Mouse (Mus musculus) hindbrain, embryonic 11.5 days (tissue): ENCODE data around the gene Stk11. TPM values are rescaled to one million over a fixed set of nuclear protein-coding genes. Genes with fewer than 3 reads are reported as not detected.

ENCODE experiments used
- ATAC-seq: fragments of 200-750 bp; cut with Nextera tagmentation; 2 replicates; pipeline ENCODE4 v1.8.0; 2017; ENCODE audit warnings: mild to moderate bottlenecking, moderate TSS enrichment, moderate library complexity; ENCODE audit not compliant: low FRiP score
- DNase-seq: peaks from one replicate; pipeline ENCODE4 v3.0.0-alpha.2; 2015; ENCODE audit warnings: low spot score
- H3K27ac ChIP-seq: fragments of 300-500 bp; sonication (generic); 2 replicates; pipeline ENCODE4 v1.5.1; 2014; ENCODE audit warnings: mild to moderate bottlenecking, low read depth, low read length
- H3K27me3 ChIP-seq: fragments of 300-500 bp; sonication (generic); 2 replicates; pipeline ENCODE4 v1.6.1; 2014; ENCODE audit warnings: mild to moderate bottlenecking, low read length, moderate library complexity, mixed read lengths; ENCODE audit not compliant: control insufficient read depth, insufficient read depth
- H3K36me3 ChIP-seq: fragments of 300-500 bp; sonication (generic); 2 replicates; pipeline ENCODE4 v1.6.1; 2014; ENCODE audit warnings: mild to moderate bottlenecking, low read length, moderate library complexity, mixed read lengths; ENCODE audit not compliant: control insufficient read depth, insufficient read depth
- H3K4me1 ChIP-seq: fragments of 300-500 bp; sonication (generic); replicated peaks from 2 replicates; pipeline ENCODE4 v1.6.1; 2014; ENCODE audit warnings: low read length, mixed read lengths; ENCODE audit not compliant: control insufficient read depth, insufficient read depth
- H3K4me2 ChIP-seq: fragments of 300-500 bp; sonication (generic); replicated peaks from 2 replicates; pipeline ENCODE4 v1.6.1; 2014; ENCODE audit warnings: mild to moderate bottlenecking, low read depth, low read length
- H3K4me3 ChIP-seq: fragments of 300-500 bp; sonication (generic); 2 replicates; pipeline ENCODE4 v1.5.1; 2014; ENCODE audit warnings: low read depth, low read length
- H3K9ac ChIP-seq: fragments of 300-500 bp; sonication (generic); 2 replicates; pipeline ENCODE4 v1.6.1; 2014; ENCODE audit warnings: low read depth, low read length
- H3K9me3 ChIP-seq: fragments of 300-500 bp; sonication (generic); 2 replicates; pipeline ENCODE4 v1.6.1; 2016; ENCODE audit warnings: low read length; ENCODE audit not compliant: control insufficient read depth
- WGBS: fragments of 180-500 bp; shearing (Covaris S2); extraction: QIAGEN DNeasy Blood & Tissue Kit; methylation state at CpG from one replicate; pipeline ENCODE4 v1.1.7; 2014; 5-methylcytosine and 5-hydroxymethylcytosine counted together
- polyA plus RNA-seq: library from polyadenylated mRNA; unstranded; fragments of >200 nt; fragmentation: Nextera tagmentation; extraction: Ambion mirVana; gene quantifications from 2 replicates; pipeline ENCODE4 v1.2.1, GENCODE M21; 2014

Stk11 gene
- polyA plus RNA-seq, 1 experiment from 2014 or later, result 26.8 TPM

- DNase-seq (peak; percentile 17), ATAC-seq (no peak)
- H3K4me3 ChIP-seq, result no peak overlapping the region
- H3K4me2 ChIP-seq, result peak overlapping the region; percentile 8; the same call in 1 of the 2 replicates
- peaks cover 19% of the 10 kb centered on the region for H3K36me3 ChIP-seq
- H3K4me1 ChIP-seq, result peaks cover 11% of the 10 kb centered on the region
- H3K27ac ChIP-seq, result no peak overlapping the region
- 83% methylated on average over 18 of the region's 18 CpGs for WGBS
- H3K9ac ChIP-seq, result no peak overlapping the region
- H3K9me3 ChIP-seq, result no peaks in the 10 kb centered on the region
- peaks cover 4% of the 10 kb centered on the region; the same call in 1 of the 2 replicates for H3K27me3 ChIP-seq
These were observed 14.9 kb downstream of the Stk11 start for GRCm38 (mm10) chr10:80130403-80131031.

GRCm38 (mm10) chr10:80131316-80131951 is 15.8 kb downstream of the Stk11 start:
- peak; percentile 71 for DNase-seq
- no peak overlapping the region; the same call in 1 of the 2 replicates for H3K27ac ChIP-seq
- peak; percentile 56 for ATAC-seq
- peaks cover 11% of the 10 kb centered on the region for H3K4me1 ChIP-seq
- WGBS, result 15% methylated on average over 46 of the region's 55 CpGs
- peak overlapping the region; percentile 8; the same call in 1 of the 2 replicates for H3K4me2 ChIP-seq
- peaks cover 11% of the 10 kb centered on the region; the same call in 1 of the 2 replicates for H3K27me3 ChIP-seq
- H3K9ac ChIP-seq, result no peak overlapping the region
- peaks cover 12% of the 10 kb centered on the region for H3K36me3 ChIP-seq
- H3K4me3 ChIP-seq, result no peak overlapping the region
- H3K9me3 ChIP-seq, result no peaks in the 10 kb centered on the region

- H3K4me3 ChIP-seq, result no peak overlapping the region
- H3K9me3 ChIP-seq, result no peaks in the 10 kb centered on the region
- DNase-seq (peak; percentile 53), ATAC-seq (peak; percentile 25; the same call in 1 of the 2 replicates)
- H3K27ac ChIP-seq, result no peak overlapping the region; the same call in 1 of the 2 replicates
- H3K36me3 ChIP-seq, result peaks cover 11% of the 10 kb centered on the region
- 26% methylated on average over 27 of the region's 27 CpGs for WGBS
- H3K27me3 ChIP-seq, result peaks cover 15% of the 10 kb centered on the region
- peaks cover 16% of the 10 kb centered on the region for H3K4me1 ChIP-seq
- no peak overlapping the region for H3K9ac ChIP-seq
- no peak overlapping the region; the same call in 1 of the 2 replicates for H3K4me2 ChIP-seq
These were observed 16.3 kb downstream of the Stk11 start for GRCm38 (mm10) chr10:80131952-80132350.

- Histone ChIP-seq H3K4me2 (no peak overlapping the region), H3K9ac (no peak overlapping the region), H3K27me3 (peaks cover 21% of the 10 kb centered on the region), H3K4me3 (no peak overlapping the region), H3K4me1 (peaks cover 23% of the 10 kb centered on the region), H3K9me3 (no peaks in the 10 kb centered on the region), H3K27ac (no peak overlapping the region), H3K36me3 (peaks cover 11% of the 10 kb centered on the region)
- 83% methylated on average over 8 of the region's 8 CpGs for WGBS
- DNase-seq (no peak), ATAC-seq (no peak)
These were observed 17.7 kb downstream of the Stk11 start for GRCm38 (mm10) chr10:80133226-80133849.

DNA sequence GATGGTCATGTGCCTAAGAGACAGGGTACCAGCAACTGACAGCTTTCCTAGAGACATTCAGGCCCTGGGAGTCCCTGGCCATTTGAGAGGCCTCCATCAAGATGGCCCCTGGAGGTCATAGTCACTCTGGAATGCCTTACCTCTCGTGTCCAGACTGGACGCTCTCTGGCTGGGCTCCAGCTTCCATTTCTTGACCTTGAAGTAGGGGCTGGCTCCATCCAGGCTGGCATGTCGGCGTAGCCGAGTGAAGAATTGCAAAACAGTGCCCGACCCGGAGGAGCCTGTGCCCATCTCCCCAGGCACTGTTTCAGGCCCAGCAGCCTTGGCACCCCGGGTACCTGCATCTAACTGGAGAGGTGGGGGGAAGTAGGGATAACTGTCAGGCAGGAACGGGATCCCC is 18.8 kb downstream of the Stk11 start:
- ATAC-seq, result no peak
- Histone ChIP-seq H3K9ac (no peak overlapping the region), H3K27me3 (peaks cover 22% of the 10 kb centered on the region), H3K9me3 (no peaks in the 10 kb centered on the region), H3K4me2 (no peak overlapping the region), H3K27ac (no peak overlapping the region), H3K36me3 (peaks cover 7% of the 10 kb centered on the region), H3K4me3 (no peak overlapping the region), H3K4me1 (peaks cover 30% of the 10 kb centered on the region)
- DNase-seq, result no peak
- WGBS, result 90% methylated on average over 9 of the region's 9 CpGs

- ATAC-seq (no peak), DNase-seq (no peak)
- Histone ChIP-seq H3K27ac (no peak overlapping the region), H3K9me3 (no peaks in the 10 kb centered on the region), H3K9ac (no peak overlapping the region), H3K4me1 (peaks cover 30% of the 10 kb centered on the region), H3K4me2 (no peak overlapping the region), H3K4me3 (no peak overlapping the region), H3K36me3 (peaks cover 6% of the 10 kb centered on the region), H3K27me3 (peaks cover 23% of the 10 kb centered on the region)
- 89% methylated on average over 10 of the region's 10 CpGs for WGBS
These were observed 19.6 kb downstream of the Stk11 start for GRCm38 (mm10) chr10:80135161-80135560.

DNA sequence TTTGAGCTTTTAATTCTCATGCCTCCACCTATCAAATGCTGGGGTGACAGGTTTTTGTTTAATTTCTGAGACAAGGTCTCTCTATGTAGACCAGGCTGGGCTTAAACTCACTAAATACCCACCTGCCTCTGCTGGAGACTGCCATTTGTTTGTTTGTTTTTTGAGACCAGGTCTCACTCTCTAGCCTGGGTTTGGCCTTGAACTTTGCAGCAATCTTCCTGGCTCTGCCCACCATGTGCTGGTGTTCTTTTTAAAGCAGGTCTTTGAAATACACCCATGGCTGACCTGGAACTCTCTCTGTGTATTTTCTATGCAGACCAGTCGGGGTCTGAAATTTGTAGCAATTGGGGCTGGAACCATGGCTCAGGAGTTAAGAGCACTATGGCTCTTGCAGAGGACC is 20.0 kb downstream of the Stk11 start:
- H3K9ac ChIP-seq, result no peak overlapping the region
- no peak overlapping the region for H3K4me3 ChIP-seq
- DNase-seq, result no peak
- peaks cover 2% of the 10 kb centered on the region; the same call in 1 of the 2 replicates for H3K36me3 ChIP-seq
- WGBS, result 97% methylated on average over 1 of the region's 1 CpGs
- no peaks in the 10 kb centered on the region for H3K9me3 ChIP-seq
- no peak overlapping the region for H3K4me2 ChIP-seq
- ATAC-seq, result no peak
- H3K27me3 ChIP-seq, result peaks cover 23% of the 10 kb centered on the region
- peaks cover 30% of the 10 kb centered on the region for H3K4me1 ChIP-seq
- H3K27ac ChIP-seq, result no peak overlapping the region

GRCm38 (mm10) chr10:80136179-80136951 is 20.8 kb downstream of the Stk11 start:
- 19% methylated on average over 26 of the region's 49 CpGs for WGBS

More at GRCm38 (mm10) chr10:80136179-80136951, 20.8 kb downstream of the Stk11 start:
- peaks cover 28% of the 10 kb centered on the region for H3K4me1 ChIP-seq
- ATAC-seq (no peak), DNase-seq (peak; percentile 23)
- no peaks in the 10 kb centered on the region for H3K36me3 ChIP-seq
- H3K4me3 ChIP-seq, result peak overlapping the region; percentile 80
- peak overlapping the region; percentile 99 for H3K4me2 ChIP-seq
- H3K9me3 ChIP-seq, result no peaks in the 10 kb centered on the region
- peaks cover 23% of the 10 kb centered on the region for H3K27me3 ChIP-seq
- H3K9ac ChIP-seq, result 0 out of 2 replicates have a peak overlapping the region, but pooled peaks have one; percentile 85
- H3K27ac ChIP-seq, result no peak overlapping the region
